Mouse (Mus musculus) T-helper 17 cell (primary cell): ENCODE data around the gene Itga2b.

ENCODE experiments used
- in situ Hi-C, 2 experiments: fragments of 300-600 bp; cut with MboI, MseI; formaldehyde crosslinking; loops; 1 replicate in 1 of 2; 2 replicates in 1 of 2; pipeline ENCODE4 v1.15.1; 2025; ENCODE audit warnings: high pct_unique_total_duplicates in 2 of 2

Gene Itga2b

DNA sequence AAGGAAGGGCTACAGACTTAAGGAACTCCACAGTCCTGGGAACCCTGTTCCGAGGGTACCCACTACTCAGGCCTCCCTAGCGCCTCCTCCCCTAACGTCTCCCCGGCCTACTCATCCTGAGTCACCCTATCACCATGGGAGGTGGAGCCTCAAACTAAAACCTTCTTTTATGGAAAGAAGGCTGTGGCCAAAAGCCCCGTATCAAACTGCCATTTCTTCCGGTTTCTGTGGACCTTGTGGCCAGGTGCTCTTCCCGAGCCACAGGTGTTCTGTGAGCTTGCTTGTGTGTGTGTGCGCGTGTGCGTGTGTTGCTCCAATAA lies 33.5 kb downstream of the Itga2b start:
- in situ Hi-C loops: loop anchor here in 1 of 2 experiments (10.0 kb wide), 1 partner anchor 142 kb away; the partner anchor contains the start of gene Atxn7l3

GRCm38 (mm10) chr11:102435754-102436470 lies 34.0 kb downstream of the Itga2b start:
- in situ Hi-C loops: loop anchor here in 1 of 2 experiments (10.0 kb wide), 1 partner anchor 141 kb away; the partner anchor contains the start of gene Atxn7l3

GRCm38 (mm10) chr11:102434816-102435705 lies 34.9 kb downstream of the Itga2b start:
- in situ Hi-C loops: loop anchor here (5.0 to 10.0 kb wide), 2 partner anchors 123 to 140 kb away; partner anchors contain the start of gene Atxn7l3 (in 1 of the 2)

GRCm38 (mm10) chr11:102434406-102434805 lies 35.5 kb downstream of the Itga2b start:
- in situ Hi-C loops: loop anchor here (5.0 to 10.0 kb wide), 2 partner anchors 122 to 140 kb away; partner anchors contain the start of gene Atxn7l3 (in 1 of the 2)

- in situ Hi-C loops: loop anchor here (5.0 to 10.0 kb wide), 2 partner anchors 122 to 139 kb away; partner anchors contain the start of gene Atxn7l3 (in 1 of the 2)
These were observed 36.1 kb downstream of the Itga2b start for GRCm38 (mm10) chr11:102433866-102434265.

DNA sequence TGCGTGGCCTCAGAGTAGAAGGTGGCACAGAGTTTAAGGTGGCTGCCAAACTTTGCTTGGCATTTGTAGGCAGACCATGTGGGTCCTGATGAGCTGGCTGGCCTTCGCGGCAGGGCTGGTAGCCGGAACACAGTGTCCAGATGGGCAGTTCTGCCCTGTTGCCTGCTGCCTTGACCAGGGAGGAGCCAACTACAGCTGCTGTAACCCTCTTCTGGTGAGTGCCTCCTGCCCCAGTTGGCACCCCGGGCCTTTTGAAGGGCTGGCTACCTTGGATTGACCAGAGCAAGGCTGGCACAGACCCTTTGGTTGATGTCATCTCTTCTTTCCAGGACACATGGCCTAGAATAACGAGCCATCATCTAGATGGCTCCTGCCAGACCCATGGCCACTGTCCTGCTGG lies 37.0 kb downstream of the Itga2b start:
- in situ Hi-C loops: loop anchor here (5.0 to 10.0 kb wide), 2 partner anchors 121 to 138 kb away; partner anchors contain the start of gene Atxn7l3 (in 1 of the 2)

- in situ Hi-C loops: loop anchor here (5.0 to 10.0 kb wide), 2 partner anchors 120 to 137 kb away; partner anchors contain the start of gene Atxn7l3 (in 1 of the 2)
These were observed 37.6 kb downstream of the Itga2b start for GRCm38 (mm10) chr11:102432115-102432843.

DNA sequence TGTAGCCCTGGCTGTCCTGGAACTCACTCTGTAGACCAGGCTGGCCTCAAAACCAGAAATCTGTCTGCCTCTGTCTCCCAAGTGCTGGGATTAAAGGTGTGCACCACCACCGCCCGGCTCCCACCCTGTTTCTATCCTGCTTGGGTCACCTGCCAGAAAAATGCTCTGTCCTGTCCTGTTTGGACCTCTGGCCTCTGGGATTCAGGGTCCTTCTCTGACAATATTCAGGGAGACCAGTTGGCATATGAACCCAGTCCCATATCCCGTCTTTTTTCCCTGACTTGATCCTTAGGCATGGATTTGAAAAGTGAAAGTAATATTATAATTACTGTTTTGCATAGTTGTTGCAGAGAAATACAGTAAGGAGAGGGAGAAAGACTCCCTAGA lies 38.2 kb downstream of the Itga2b start:
- in situ Hi-C loops: loop anchor here (5.0 to 10.0 kb wide), 2 partner anchors 119 to 137 kb away; partner anchors contain the start of gene Atxn7l3 (in 1 of the 2)

DNA sequence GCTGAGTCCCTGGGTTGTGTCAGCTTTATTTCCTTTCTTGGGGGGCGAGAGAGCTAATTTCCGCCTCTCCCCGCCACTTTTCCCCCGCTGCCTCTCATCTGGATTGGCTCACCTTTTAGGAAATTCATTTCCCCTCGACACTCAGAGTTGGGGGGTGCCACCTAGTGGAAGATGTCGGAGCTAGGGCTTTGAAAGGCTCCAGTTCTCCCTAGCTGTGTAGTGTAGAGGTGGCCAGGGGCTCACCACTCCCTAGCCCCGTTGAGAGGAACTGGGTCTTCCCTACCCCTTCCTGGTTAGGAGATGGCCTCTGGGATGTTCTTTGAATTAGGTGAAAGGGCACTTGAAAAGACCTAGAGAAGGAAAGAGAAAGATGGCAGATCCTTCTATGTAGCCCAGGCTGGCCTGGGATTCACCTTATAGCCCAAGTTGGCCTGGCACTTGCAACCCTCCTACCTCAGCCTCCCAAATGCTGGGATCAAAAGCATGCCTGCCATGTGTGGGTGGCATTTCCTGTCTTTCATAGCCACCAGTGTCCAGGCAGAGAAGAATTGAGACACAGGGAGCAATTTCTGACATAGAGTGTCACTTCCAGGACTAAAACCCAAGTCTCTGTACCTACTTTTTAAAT lies 38.8 kb downstream of the Itga2b start:
- in situ Hi-C loops: loop anchor here (5.0 to 10.0 kb wide), 2 partner anchors 119 to 136 kb away; partner anchors contain the start of gene Atxn7l3 (in 1 of the 2)

DNA sequence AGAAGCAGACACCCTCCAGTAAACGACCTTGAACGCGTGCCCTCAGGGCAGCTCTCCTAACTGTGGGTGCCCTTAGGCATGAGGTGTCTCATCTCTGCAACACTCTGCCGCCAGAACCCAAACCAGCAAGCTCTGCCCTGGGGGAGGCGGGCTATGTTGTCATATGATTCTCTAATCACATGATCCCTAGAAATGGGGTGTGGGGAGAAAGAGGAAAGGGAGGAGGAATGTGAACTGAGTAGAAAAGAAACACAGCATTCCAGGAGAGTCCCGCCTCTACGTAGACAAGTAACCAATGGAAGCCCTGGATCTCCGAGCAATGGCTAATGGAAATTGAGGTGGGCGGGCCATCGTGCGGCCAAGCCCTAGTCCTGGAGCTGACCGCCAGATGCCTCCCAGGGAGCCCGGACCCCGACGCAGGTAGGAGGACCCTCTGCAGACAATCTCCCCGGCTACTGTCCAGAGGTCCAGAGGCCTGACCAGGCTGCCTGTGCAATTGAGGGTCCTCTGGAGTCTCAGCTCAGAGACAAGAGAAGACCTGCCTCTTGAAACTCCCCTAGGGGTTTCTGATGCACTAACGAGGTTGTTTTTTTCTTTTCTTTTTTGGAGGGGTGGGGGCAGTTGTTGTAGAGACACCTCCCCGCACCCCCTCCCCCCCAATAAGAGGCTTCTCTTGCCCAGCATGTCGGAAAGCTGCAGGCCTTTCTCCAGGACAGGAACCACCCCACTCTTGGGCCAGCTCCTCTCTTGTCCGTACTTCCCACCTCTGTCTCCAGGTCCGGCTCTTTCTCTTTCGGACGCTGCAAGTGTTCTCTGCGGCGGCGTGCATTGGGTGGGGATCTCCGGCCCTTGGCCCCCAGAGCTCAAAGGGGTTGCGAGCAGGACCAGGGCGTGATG lies 39.6 kb downstream of the Itga2b start, which contains the start of gene Grn:
Gene Grn (plus strand): TSS at position 195 of the 897 bp plus-strand sequence.
- in situ Hi-C loops: loop anchor here (5.0 to 10.0 kb wide), 2 partner anchors 118 to 136 kb away; partner anchors contain the start of gene Atxn7l3 (in 1 of the 2)

GRCm38 (mm10) chr11:102429551-102429950 lies 40.4 kb downstream of the Itga2b start:
- in situ Hi-C loops: no loop called here

DNA sequence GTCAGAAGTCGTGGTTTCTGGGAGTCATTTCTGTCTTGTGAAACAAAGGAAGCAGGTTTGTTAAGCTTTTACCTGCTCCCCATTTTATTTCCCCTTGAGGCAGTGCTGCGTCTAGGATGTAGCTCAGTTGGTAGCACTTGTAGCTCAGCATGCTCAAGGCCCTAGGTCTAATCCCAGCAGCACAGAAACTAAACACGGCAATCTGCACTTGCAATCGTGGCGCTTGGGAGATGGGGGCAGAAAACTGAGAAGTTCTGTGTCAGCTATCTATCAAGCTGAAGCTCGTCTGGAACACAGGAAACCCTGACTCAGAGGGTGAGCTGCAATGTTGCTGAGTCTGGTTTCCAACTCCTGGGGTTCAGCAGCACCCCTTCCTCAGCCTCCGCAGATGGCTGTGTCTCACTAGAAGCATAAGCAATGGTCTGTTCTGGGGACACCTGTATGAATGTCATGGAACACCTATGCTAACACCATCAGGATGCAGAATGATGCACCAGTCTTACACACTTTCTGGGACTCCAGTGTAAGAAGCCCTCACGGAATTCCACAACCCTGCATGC lies 40.9 kb downstream of the Itga2b start:
- in situ Hi-C loops: no loop called here

DNA sequence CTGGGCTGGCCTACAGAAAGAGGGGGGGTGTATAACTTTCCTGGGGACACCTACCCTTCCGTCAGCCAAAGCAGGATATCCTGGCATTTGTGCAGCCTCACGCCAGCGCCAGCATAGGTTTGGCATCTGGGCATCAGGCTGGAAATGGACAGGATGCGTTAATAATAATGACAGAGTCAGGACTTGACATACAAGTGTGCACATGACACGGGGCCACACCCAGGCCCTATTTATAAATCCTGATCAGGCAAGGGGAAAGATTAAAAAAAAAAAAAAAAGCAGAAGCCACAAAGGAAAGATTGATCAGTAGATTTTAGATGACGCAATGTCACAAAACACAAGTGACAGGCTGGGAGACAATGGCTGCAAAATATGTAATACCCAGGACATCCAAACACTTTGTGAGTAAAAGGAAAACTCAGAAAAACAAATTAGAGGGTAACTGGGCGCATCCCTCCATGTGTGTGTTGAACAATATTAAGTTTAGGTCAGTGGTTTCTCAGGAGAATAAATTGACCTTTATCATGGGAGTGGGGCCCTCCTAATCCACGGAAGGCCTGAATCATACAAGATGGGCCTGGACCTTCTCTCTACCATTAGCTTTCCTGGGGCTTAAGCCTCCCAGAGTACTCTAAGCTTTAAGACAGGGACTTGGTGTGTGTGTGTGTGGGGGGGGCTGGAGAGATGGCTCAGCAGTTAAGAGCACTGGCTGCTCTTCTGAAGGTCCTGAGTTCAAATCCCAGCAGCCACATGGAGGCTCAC lies 44.2 kb downstream of the Itga2b start:
- in situ Hi-C loops: no loop called here

DNA sequence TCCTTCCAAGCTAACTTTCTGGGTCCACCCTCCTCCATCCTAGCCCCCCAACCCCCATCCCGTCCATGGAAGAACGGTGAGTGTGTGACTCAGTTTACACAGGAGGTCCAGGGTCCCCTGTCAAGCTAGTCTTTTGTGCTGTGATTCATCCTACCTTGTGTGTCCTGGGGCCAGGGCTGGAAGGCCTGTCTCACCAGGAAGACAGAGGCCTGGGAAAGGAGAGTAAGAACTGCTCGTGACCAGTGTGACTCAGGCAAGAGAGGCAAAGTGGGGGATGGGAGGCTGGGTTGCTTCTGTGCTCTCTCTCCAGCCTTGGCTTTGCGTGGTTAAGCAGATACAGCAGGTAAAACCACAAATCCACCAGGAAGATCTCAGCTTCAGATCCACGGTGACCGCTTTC lies 45.3 kb downstream of the Itga2b start:
- in situ Hi-C loops: no loop called here

GRCm38 (mm10) chr11:102421559-102421958 lies 48.4 kb downstream of the Itga2b start:
- in situ Hi-C loops: no loop called here

GRCm38 (mm10) chr11:102418887-102419286 lies 51.0 kb downstream of the Itga2b start:
- in situ Hi-C loops: no loop called here

GRCm38 (mm10) chr11:102417160-102417559 lies 52.8 kb downstream of the Itga2b start:
- in situ Hi-C loops: no loop called here
